Mouse (Mus musculus): ENCODE results near the gene Smpd1. TPM values are rescaled to one million over a fixed set of nuclear protein-coding genes. Genes with fewer than 3 reads are reported as not detected.

Smpd1 gene
- total RNA-seq, 2 experiments from 2014 or later, result 13.8 to 22.4 TPM

Other genes starting within 250 kb of the Smpd1 start
- gene Olfr689, start 243.2 kb upstream of the Smpd1 start, total RNA-seq (2014; fragmentation: Nextera tagmentation), result not detected in 2 replicates
- gene Olfr689, start 243.2 kb upstream of the Smpd1 start, total RNA-seq (2017), result not detected in 2 replicates
- gene Olfr690, start 220.3 kb upstream of the Smpd1 start, total RNA-seq (2014; fragmentation: Nextera tagmentation), result not detected in 2 replicates
- gene Olfr690, start 220.3 kb upstream of the Smpd1 start, total RNA-seq (2017), result not detected in 2 replicates
- gene Olfr691, start 212.1 kb upstream of the Smpd1 start, total RNA-seq (2014; fragmentation: Nextera tagmentation), result not detected in 2 replicates
- gene Olfr691, start 212.1 kb upstream of the Smpd1 start, total RNA-seq (2017), result not detected in 2 replicates
- gene Olfr692, start 186.1 kb upstream of the Smpd1 start, total RNA-seq (2014; fragmentation: Nextera tagmentation), result not detected in 2 replicates
- not detected in 2 replicates for gene Olfr692, start 186.1 kb upstream of the Smpd1 start, total RNA-seq (2017)
- gene Gm5901, start 179.3 kb upstream of the Smpd1 start, total RNA-seq (2014; fragmentation: Nextera tagmentation), result not detected in 2 replicates
- gene Gm5901, start 179.3 kb upstream of the Smpd1 start, total RNA-seq (2017), result not detected in 2 replicates
- gene Fam160a2, start 154.3 kb upstream of the Smpd1 start, total RNA-seq (2014; fragmentation: Nextera tagmentation), result 42.9 and 44.3 TPM in 2 replicates
- 9.0 and 23.2 TPM in 2 replicates for gene Fam160a2, start 154.3 kb upstream of the Smpd1 start, total RNA-seq (2017)
- not detected in 2 replicates for gene Cnga4, start 149.8 kb upstream of the Smpd1 start, total RNA-seq (2014; fragmentation: Nextera tagmentation)
- gene Cnga4, start 149.8 kb upstream of the Smpd1 start, total RNA-seq (2017), result not detected in 2 replicates
- gene Cckbr, start 128.6 kb upstream of the Smpd1 start, total RNA-seq (2014; fragmentation: Nextera tagmentation), result not detected in 2 replicates
- not detected in 2 replicates for gene Cckbr, start 128.6 kb upstream of the Smpd1 start, total RNA-seq (2017)
- not detected in 2 replicates for gene Cavin3, start 72.1 kb upstream of the Smpd1 start, total RNA-seq (2014; fragmentation: Nextera tagmentation)
- 0.05 and 1.1 TPM in 2 replicates for gene Cavin3, start 72.1 kb upstream of the Smpd1 start, total RNA-seq (2017)
- 0.81 TPM in 1 of 2 replicates, not detected in the other for gene Apbb1, start 27.3 kb downstream of the Smpd1 start, total RNA-seq (2014; fragmentation: Nextera tagmentation)
- 0.05 TPM in 1 of 2 replicates, not detected in the other for gene Apbb1, start 27.3 kb downstream of the Smpd1 start, total RNA-seq (2017)
- not detected in 2 replicates for gene Hpx, start 45.8 kb downstream of the Smpd1 start, total RNA-seq (2014; fragmentation: Nextera tagmentation)
- gene Hpx, start 45.8 kb downstream of the Smpd1 start, total RNA-seq (2017), result not detected in 2 replicates
- 1.7 and 5.4 TPM in 2 replicates for gene Trim3, start 79.2 kb downstream of the Smpd1 start, total RNA-seq (2014; fragmentation: Nextera tagmentation)
- 1.4 and 5.0 TPM in 2 replicates for gene Trim3, start 79.2 kb downstream of the Smpd1 start, total RNA-seq (2017)
- gene Timm10b, start 85.7 kb downstream of the Smpd1 start, total RNA-seq (2014; fragmentation: Nextera tagmentation), result 39.1 and 49.7 TPM in 2 replicates
- gene Timm10b, start 85.7 kb downstream of the Smpd1 start, total RNA-seq (2017), result 72.1 and 77.6 TPM in 2 replicates
- 23.8 and 31.4 TPM in 2 replicates for gene Arfip2, start 86.1 kb downstream of the Smpd1 start, total RNA-seq (2014; fragmentation: Nextera tagmentation)
- gene Arfip2, start 86.1 kb downstream of the Smpd1 start, total RNA-seq (2017), result 47.1 and 85.6 TPM in 2 replicates
- gene Gm45799, start 86.2 kb downstream of the Smpd1 start, total RNA-seq (2014; fragmentation: Nextera tagmentation), result 28.7 TPM in 1 of 2 replicates, not detected in the other
- gene Gm45799, start 86.2 kb downstream of the Smpd1 start, total RNA-seq (2017), result 0.99 TPM in 1 of 2 replicates, not detected in the other
- 0.45 and 3.7 TPM in 2 replicates for gene Dnhd1, start 96.5 kb downstream of the Smpd1 start, total RNA-seq (2014; fragmentation: Nextera tagmentation)
- gene Dnhd1, start 96.5 kb downstream of the Smpd1 start, total RNA-seq (2017), result 0.13 and 1.2 TPM in 2 replicates
- gene Ilk, start 182.2 kb downstream of the Smpd1 start, total RNA-seq (2014; fragmentation: Nextera tagmentation), result 167 and 168 TPM in 2 replicates
- 81.6 and 87.8 TPM in 2 replicates for gene Ilk, start 182.2 kb downstream of the Smpd1 start, total RNA-seq (2017)
- gene Rrp8, start 183.0 kb downstream of the Smpd1 start, total RNA-seq (2014; fragmentation: Nextera tagmentation), result 35.7 and 68.6 TPM in 2 replicates
- gene Rrp8, start 183.0 kb downstream of the Smpd1 start, total RNA-seq (2017), result 35.7 and 40.9 TPM in 2 replicates
- 221 and 237 TPM in 2 replicates for gene Taf10, start 190.0 kb downstream of the Smpd1 start, total RNA-seq (2014; fragmentation: Nextera tagmentation)
- 207 and 251 TPM in 2 replicates for gene Taf10, start 190.0 kb downstream of the Smpd1 start, total RNA-seq (2017)
- gene Tpp1, start 197.9 kb downstream of the Smpd1 start, total RNA-seq (2014; fragmentation: Nextera tagmentation), result 46.8 and 52.4 TPM in 2 replicates
- gene Tpp1, start 197.9 kb downstream of the Smpd1 start, total RNA-seq (2017), result 18.5 and 26.1 TPM in 2 replicates
- not detected in 2 replicates for gene Dchs1, start 233.3 kb downstream of the Smpd1 start, total RNA-seq (2014; fragmentation: Nextera tagmentation)
- not detected in 2 replicates for gene Dchs1, start 233.3 kb downstream of the Smpd1 start, total RNA-seq (2017)